Mouse (Mus musculus) forelimb bud, embryonic 11.5 days (tissue): ENCODE results near the gene Man2b2.

Experiments used
- DNase-seq: peaks from one replicate; pipeline ENCODE4 v3.0.0-alpha.2; 2012; ENCODE audit warnings: low read depth, low spot score

Gene Man2b2

GRCm38 (mm10) chr5:36829913-36830879, at the start of gene Man2b2:
Gene Man2b2, minus strand, starts transcription at chr5:36830653.
- DNase-seq: peak; percentile 90

- DNase-seq: no peak
Measured at GRCm38 (mm10) chr5:36878801-36879200, 48.3 kb upstream of the Man2b2 start.

DNA sequence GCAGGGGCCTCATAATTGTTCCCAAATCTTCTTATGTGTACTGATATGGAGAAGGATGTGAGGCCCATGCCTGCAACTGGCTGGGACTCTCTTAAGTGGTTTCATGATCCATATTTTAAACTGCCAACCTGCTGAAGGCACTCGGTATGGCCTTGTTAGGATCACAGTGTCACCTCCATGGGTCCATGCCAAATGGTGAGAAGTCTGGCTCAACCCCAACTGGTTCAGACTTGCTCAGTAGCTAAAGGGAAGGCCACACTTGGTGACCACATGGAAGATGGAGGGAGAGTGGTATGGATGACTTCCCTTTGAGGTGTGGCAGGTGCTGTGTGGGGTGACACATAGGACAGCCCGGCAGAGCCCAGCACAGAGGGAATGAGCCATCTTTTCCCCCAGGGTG, 47.2 kb upstream of the Man2b2 start:
- no peak for DNase-seq

- DNase-seq: no peak
Measured at GRCm38 (mm10) chr5:36876777-36877396, 46.4 kb upstream of the Man2b2 start.

- no peak for DNase-seq
Measured at GRCm38 (mm10) chr5:36875956-36876355, 45.5 kb upstream of the Man2b2 start.

GRCm38 (mm10) chr5:36870916-36871315, 40.5 kb upstream of the Man2b2 start:
- DNase-seq: no peak

GRCm38 (mm10) chr5:36869578-36870236, 39.3 kb upstream of the Man2b2 start:
- no peak for DNase-seq

DNA sequence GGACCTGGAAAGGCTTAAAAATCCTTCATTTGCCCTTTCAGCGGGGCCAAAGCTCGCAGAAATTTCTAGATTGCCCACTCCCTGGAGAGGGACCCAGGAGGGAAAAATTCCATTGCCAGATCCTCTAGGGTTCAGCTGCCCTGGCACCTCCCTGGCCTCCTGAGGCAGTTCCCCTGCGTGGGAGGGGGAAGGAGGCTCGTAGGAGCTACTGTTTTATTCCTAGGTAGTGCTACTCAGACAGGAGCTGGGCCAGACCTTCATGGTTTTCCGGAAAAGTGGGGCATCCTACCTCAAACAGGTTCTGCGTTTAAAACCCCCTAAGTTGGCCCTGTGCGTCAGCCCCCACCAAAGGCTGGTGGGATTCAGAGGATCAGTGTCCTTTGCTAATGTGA, 38.7 kb upstream of the Man2b2 start:
- no peak for DNase-seq

- no peak for DNase-seq
Measured at GRCm38 (mm10) chr5:36868266-36869090, 38.0 kb upstream of the Man2b2 start, which contains the start of gene Ppp2r2c. Gene Ppp2r2c, plus strand, starts transcription at chr5:36868513.

DNA sequence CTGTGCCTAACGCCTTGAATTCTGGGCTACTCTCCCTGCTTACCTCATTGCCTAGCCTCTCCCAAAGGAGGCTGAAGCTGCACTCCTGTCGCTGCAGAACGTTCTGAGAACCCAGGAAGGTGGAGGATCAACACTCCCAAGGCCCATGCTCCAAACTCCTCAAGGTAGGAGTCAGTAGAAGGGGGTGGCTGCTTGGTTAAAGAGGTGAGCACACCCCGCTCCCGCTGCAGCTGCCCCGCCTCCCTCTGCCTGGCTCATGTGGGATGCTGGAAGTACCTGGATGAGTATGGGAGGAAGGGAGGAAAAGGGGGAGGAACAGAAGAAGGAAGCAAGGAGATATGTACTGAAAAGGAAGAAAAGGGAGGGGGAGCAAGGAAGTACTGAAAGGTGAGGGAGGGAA, 37.1 kb upstream of the Man2b2 start:
- DNase-seq: no peak

DNA sequence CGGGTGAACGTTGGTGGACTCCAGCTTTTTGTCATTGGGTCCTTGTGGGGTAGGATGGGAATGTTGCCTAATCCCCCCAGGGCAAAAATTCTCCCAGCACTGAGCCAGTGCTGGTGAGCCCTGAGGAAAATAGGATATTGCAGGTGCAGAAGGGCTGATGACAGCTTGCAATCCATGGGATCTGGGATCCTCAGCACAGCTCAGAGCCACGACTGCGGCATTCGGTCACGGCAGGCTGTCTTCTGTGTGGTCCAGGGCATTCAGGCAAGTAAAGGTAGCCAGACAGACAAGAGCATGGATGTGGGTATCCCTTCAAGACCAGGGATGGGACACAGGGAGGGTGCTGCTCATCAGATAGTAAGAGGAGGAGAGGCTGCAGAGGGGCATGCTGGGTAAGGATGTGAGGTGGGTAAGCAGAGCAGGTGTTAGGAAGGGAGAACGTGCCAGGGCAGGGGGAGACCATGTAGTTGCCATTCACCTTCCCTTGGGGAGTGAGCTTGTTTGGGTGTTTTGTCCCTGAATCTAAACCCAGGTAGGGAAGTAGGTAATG, 36.3 kb upstream of the Man2b2 start:
- DNase-seq: no peak

DNA sequence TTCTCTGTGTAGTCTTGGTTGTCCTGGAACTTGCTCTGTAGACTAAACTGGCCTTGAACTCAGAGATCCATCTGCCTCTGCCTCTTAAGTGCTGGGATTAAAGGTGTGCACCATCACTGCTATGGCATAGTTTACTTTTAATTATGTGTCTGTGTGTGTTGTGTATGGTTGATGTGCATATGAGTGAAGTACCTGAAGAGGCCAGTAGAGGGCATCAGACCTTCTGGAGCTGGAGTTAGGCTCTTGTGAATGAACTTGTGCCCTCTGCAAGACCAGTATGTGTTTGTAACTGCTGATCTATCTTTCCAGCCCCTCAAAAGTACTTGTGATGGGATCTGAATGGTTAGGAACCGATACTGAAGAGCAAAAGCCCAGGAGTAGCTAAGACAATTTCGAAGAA, 30.6 kb upstream of the Man2b2 start:
- no peak for DNase-seq

DNA sequence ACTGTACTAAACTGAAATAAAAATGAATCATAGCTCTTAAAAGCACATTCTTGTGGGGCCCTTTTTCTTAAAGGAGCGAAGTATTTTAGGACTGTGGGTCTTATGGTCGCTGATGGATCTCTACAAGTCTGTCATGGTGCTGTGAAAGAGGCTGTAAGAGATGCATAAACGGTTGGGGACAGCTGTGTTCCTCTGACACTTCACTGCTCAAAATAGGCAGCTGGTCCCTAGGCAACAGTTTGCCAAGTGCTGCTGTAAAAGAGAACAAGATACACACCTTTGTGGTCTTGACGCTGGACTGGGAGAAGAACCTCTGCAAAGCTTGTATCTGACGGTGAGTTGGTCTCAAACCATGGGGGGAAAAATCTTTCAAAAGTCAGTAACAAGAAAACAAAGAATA, 27.1 kb upstream of the Man2b2 start:
- DNase-seq: no peak

DNA sequence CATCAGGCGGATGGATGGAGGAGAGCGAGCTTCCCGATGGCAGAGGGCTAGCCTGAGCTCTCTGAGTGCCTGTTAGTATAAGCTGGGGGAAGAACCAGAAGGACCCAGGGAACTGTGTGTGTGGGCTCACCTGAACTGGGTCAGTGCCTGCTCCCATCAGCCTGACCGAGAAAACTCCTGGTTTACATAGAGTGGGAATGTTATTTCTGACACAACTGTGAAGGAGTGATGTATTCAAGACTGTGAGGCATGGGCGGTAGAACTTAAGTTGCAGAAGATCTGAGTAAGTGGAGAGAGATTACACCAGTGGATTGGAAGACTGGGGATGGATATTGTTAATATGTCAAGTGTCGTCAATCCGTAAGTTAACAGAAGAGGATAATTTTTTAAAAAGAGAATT, 26.1 kb upstream of the Man2b2 start:
- no peak for DNase-seq

DNA sequence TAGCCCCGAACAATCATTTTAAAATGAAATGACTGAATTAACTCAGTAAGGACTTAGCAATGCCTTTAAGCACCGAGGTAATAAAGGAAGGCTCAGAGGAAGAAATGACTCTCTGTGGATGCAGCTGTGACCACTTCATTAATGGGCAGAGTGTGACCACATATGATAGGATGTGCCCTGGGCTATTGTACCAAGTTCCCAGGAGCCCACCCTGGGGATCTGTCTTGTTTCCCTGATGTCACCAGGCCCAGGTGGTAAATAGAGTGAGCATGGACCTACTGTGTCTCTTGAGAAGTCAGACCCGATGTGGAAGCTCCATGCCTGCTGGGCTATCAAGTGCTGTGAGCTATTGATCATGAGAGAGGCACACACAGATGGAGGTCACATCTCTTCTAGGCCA, 24.7 kb upstream of the Man2b2 start:
- DNase-seq: no peak

DNA sequence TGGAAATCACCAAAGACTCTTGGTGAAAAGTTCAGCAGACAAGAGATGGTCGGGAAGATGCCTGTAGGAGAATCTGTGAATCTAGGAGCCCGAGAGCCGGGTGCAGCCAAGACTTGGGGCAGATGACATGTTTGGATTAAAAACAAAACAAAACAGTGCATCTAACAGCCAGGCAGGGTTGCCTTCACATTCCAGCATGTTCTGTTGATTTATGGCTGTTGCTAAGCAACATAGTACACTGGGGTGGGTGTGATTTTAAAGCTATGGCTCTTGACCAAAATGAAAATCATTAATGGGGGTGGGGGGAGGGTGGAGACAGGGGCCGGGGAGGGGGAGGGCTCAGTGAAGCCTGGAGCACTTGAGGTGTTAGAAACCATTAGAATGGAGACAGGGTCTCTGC, 21.1 kb upstream of the Man2b2 start:
- no peak for DNase-seq

DNA sequence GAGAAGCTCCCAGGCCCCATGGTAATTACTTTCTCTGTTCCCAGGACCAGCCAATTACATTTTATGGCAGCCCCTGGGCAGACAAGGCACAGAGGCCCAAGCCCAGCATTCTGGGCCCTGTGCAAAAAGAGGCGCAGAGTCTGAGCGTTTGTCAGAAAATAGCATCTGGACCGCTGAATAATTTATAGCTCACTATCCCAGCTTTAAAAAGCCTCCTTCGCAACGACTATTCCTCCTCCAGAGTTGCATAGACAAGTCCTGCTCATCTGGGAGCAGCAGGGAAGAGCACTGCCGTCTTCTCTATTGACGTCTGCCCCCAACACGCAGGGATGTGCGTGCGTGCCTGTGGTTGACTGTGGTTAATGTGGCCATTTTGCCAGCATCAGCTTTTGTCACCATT, 14.0 kb upstream of the Man2b2 start:
- no peak for DNase-seq

DNA sequence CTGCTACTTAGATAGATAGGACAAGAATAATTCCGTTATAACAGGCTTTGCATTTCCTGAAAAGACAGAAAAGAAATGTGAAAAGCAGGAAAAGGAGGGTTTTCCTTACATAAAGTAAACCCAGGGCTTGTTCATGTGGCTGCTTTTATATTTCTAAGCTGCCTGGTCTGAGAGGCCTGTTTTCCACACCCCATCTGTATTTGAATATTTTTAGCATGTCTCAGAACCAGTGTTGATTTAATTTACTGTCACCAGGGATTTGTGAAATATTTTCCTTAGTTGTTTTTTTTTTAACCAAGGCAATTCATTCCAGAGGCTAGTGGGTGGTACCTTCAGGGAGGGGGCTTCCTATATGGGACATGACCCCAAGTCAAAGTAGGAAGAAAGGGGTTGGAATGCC, 11.2 kb upstream of the Man2b2 start:
- no peak for DNase-seq

- no peak for DNase-seq
Measured at GRCm38 (mm10) chr5:36840092-36840491, 9.6 kb upstream of the Man2b2 start.

GRCm38 (mm10) chr5:36839602-36840001, 9.1 kb upstream of the Man2b2 start:
- DNase-seq: no peak

- DNase-seq: no peak
Measured at GRCm38 (mm10) chr5:36839032-36839431, 8.6 kb upstream of the Man2b2 start.
